In genomic region chr13:46728411-46728810, GRCm38 (mm10) we compare ENCODE assay signal across 8 mouse cellular contexts. TPM values are rescaled to one million over a fixed set of nuclear protein-coding genes. Genes with fewer than 3 reads are reported as not detected.
A peak's percentile ranks its signal among the peaks of the same experiment; 100 is the strongest.
DNase-seq lines count a peak whose midpoint lies in the region; TF ChIP-seq lines count a peak whose summit lies in the region.

No protein-coding gene starts in this region.

- peak overlapping the region; percentile 89 for H3K9ac ChIP-seq in MEL (ENCODE audit: control insufficient read depth, low read depth, low read length, poor library complexity, severe bottlenecking)

- 13% methylated on average over 5 of the region's 5 CpGs for WGBS in kidney, adult 2 months
- WGBS in macrophage (ENCODE audit: missing documents), result 37% methylated on average over 5 of the region's 5 CpGs

- no peak for TF ChIP-seq RAD21 in MEL (IDR thresholded peaks at IDR 0.05; ENCODE audit: low read depth, low read length)

- H3K4me3 ChIP-seq in kidney, adult 2 months (ENCODE audit: insufficient read depth, low read depth, low read length), result peak overlapping the region; percentile 53
- H3K4me3 ChIP-seq in MEL (ENCODE audit: control insufficient read depth in 1 of 2, insufficient read depth in 1 of 2, low read depth in 2 of 2, low read length in 2 of 2) (peak overlapping the region; percentile 55 to 59), macrophage (ENCODE audit: inconsistent target) (peak overlapping the region; percentile 39)

- H3K27me3 ChIP-seq in kidney, adult 2 months (replicated peaks; ENCODE audit: control insufficient read depth, insufficient read depth, low read length), result no peaks in the 10 kb centered on the region
- no peaks in the 10 kb centered on the region for H3K27me3 ChIP-seq in MEL (ENCODE audit: control insufficient read depth in 1 of 2, insufficient read depth in 2 of 2, low read length in 2 of 2)

- TF ChIP-seq POLR2A in kidney, adult 2 months (IDR thresholded peaks at IDR 0.05; ENCODE audit: low read depth, low read length), result no peak
- TF ChIP-seq POLR2A in MEL (IDR thresholded peaks at IDR 0.05; ENCODE audit: control insufficient read depth in 1 of 2, insufficient read depth in 1 of 2, low read depth in 1 of 2, low read length in 2 of 2, poor library complexity in 1 of 2), result no peak

- H3K9me3 ChIP-seq in MEL (replicated peaks; ENCODE audit: insufficient read depth, low read length), result no peaks in the 10 kb centered on the region

- no peaks in the 10 kb centered on the region for H3K36me3 ChIP-seq in kidney, adult 2 months (ENCODE audit: control insufficient read depth, insufficient read depth, low read length)
- H3K36me3 ChIP-seq in MEL (ENCODE audit: control insufficient read depth in 1 of 2, insufficient read depth in 2 of 2, low read length in 2 of 2), result peaks cover 4 to 16% of the 10 kb centered on the region in 2 experiments; a peak in 3 of 4 replicates
- H3K36me3 ChIP-seq in macrophage (ENCODE audit: inconsistent target), result no peaks in the 10 kb centered on the region

- TF ChIP-seq EP300 in MEL (IDR thresholded peaks at IDR 0.05; ENCODE audit: low read depth in 1 of 2, low read length in 2 of 2), result no peak

- no peak for TF ChIP-seq CTCF in kidney, adult 2 months (conservative IDR thresholded peaks at IDR 0.05; ENCODE audit: insufficient read depth, insufficient read length, low read depth, low read length)
- no peak for TF ChIP-seq CTCF in MEL (IDR thresholded peaks at IDR 0.05 in 2 of 3, conservative IDR thresholded peaks at IDR 0.05 in 1 of 3; ENCODE audit: control insufficient read depth in 1 of 3, insufficient read depth in 1 of 3, low read depth in 2 of 3, low read length in 3 of 3, poor library complexity in 1 of 3, severe bottlenecking in 1 of 3)

- peak overlapping the region; percentile 53 for H3K27ac ChIP-seq in kidney, adult 2 months (ENCODE audit: insufficient read depth, low read depth, low read length)
- H3K27ac ChIP-seq in MEL (ENCODE audit: control insufficient read depth, low read depth, low read length) (peak overlapping the region; percentile 90), macrophage (peak overlapping the region; percentile 55)

- DNase-seq in kidney, adult 2 months, result no peak
- no peak for DNase-seq in kidney, adult 9 months
- peak; percentile 60 for DNase-seq in MEL (ENCODE audit: low read depth, low spot score)
- DNase-seq in forelimb bud, embryonic 11.5 days (ENCODE audit: low read depth, low spot score), result peak; percentile 13
- DNase-seq in spleen, postnatal 36 days (ENCODE audit: low spot score in 2 of 2), result no peak
- no peak for DNase-seq in right cerebral cortex, adult 18-20 months
- DNase-seq in embryo, embryonic 10 days (ENCODE audit: low spot score), result no peak

- peaks cover 34% of the 10 kb centered on the region for H3K79me2 ChIP-seq in MEL (ENCODE audit: control insufficient read depth, insufficient read depth, low read length, poor library complexity)
- peaks cover 36% of the 10 kb centered on the region for H3K79me2 ChIP-seq in macrophage (ENCODE audit: inconsistent target)

- peaks cover 9% of the 10 kb centered on the region for H3K4me1 ChIP-seq in kidney, adult 2 months (ENCODE audit: control insufficient read depth, insufficient read depth, low read length)
- peaks cover 6 to 10% of the 10 kb centered on the region in 2 experiments; a peak in 3 of 4 replicates for H3K4me1 ChIP-seq in MEL (ENCODE audit: control insufficient read depth in 1 of 2, insufficient read depth in 2 of 2, low read length in 2 of 2)

TF ChIP-seq in MEL, 35 proteins besides CTCF, POLR2A, EP300 and RAD21:
- no peak for TF ChIP-seq MAZ (IDR thresholded peaks at IDR 0.05; ENCODE audit: low read depth, low read length)
- TF ChIP-seq JUND (IDR thresholded peaks at IDR 0.05; ENCODE audit: low read depth, low read length), result 0 out of 2 replicates have a peak, but pooled peaks have one; percentile 38
- peak; percentile 8; the same call in 1 of the 2 replicates for TF ChIP-seq MXI1 (IDR thresholded peaks at IDR 0.05; ENCODE audit: low read depth, low read length)

RNA-seq across cellular contexts. Expression of gene Nup153, which starts 0.7 kb away (rescaled TPM):
- polyA plus RNA-seq in kidney, adult 2 months (2012; rRNA removed), result 38.2 and 42.0 TPM in 2 replicates
- total RNA-seq in MEL (2012; rRNA removed), result 64.6 and 66.1 TPM in 2 replicates
- polyA plus RNA-seq in MEL (2012; ENCODE audit: insufficient read depth in 1 of 2, insufficient read length in 2 of 2, low read depth in 1 of 2, low replicate concordance in 2 of 2, missing spikeins in 1 of 2) (100 to 1,000 TPM in 1 of 2 experiments, 10 to 100 TPM in 1; 82.8 to 221 TPM), macrophage (2018) (21.1 to 39.4 TPM (median 30.8 TPM) in 3 replicates)
- total RNA-seq in macrophage (2018; cell fraction: chromatin; rRNA removed), result 100 to 1,000 TPM in 24 of 26 experiments, 10 to 100 TPM in 2; 60.3 to 171 (median 147) TPM
- total RNA-seq in macrophage (2018; cell fraction: cytosol; rRNA removed), result 10 to 100 TPM; 28.5 to 43.6 (median 34.9) TPM
- 100 to 1,000 TPM in 7 of 26 experiments, 10 to 100 TPM in 19; 53.5 to 148 (median 84.1) TPM for total RNA-seq in macrophage (2018; cell fraction: nucleus; rRNA removed)

RNA-seq across cellular contexts. Expression of gene Fam8a1, which starts 59.1 kb away (rescaled TPM):
- 20.4 and 21.5 TPM in 2 replicates for polyA plus RNA-seq in kidney, adult 2 months (2012; rRNA removed)
- 7.5 and 8.4 TPM in 2 replicates for total RNA-seq in MEL (2012; rRNA removed)
- polyA plus RNA-seq in MEL (2012; ENCODE audit: insufficient read depth in 1 of 2, insufficient read length in 2 of 2, low read depth in 1 of 2, low replicate concordance in 2 of 2, missing spikeins in 1 of 2), result 10 to 100 TPM in 1 of 2 experiments, not detected in 1; 16.5 TPM
- total RNA-seq in macrophage (2018; cell fraction: chromatin; rRNA removed), result 10 to 100 TPM in 16 of 26 experiments, 1 to 10 TPM in 10; 2.7 to 27.2 (median 13.4) TPM
- 10 to 100 TPM in 18 of 26 experiments, 1 to 10 TPM in 8; 8.2 to 13.7 (median 10.9) TPM for total RNA-seq in macrophage (2018; cell fraction: cytosol; rRNA removed)
- total RNA-seq in macrophage (2018; cell fraction: nucleus; rRNA removed), result 10 to 100 TPM in 17 of 26 experiments, 1 to 10 TPM in 9; 3.5 to 31.0 (median 16.0) TPM
- 9.5 to 11.2 TPM (median 10.2 TPM) in 3 replicates for polyA plus RNA-seq in macrophage (2018)

Comparison
In these comparisons a context has a peak if more than half of its experiments do, and no peak if none do; other contexts are left out.
1. DNase-seq: peak in MEL (single experiment) and forelimb bud, embryonic 11.5 days (single experiment); none in kidney, adult 2 months (single experiment), kidney, adult 9 months (single experiment), spleen, postnatal 36 days (0 of 2), right cerebral cortex, adult 18-20 months (single experiment) and embryo, embryonic 10 days (single experiment).
2. Peak in every context shown above with its lines, with median percentiles within 50 percentile points of each other: H3K27ac ChIP-seq and H3K4me3 ChIP-seq.